Mouse (Mus musculus) small intestine, adult 2 months (tissue): Measurements from ENCODE around the gene Cbx2. TPM values are rescaled to one million over a fixed set of nuclear protein-coding genes. Genes with fewer than 3 reads are reported as not detected.
A peak's percentile ranks its signal among the peaks of the same experiment; 100 is the strongest.

Source experiments
- H3K27ac ChIP-seq: fragments of 200-500 bp; 2 replicates; pipeline ENCODE4 v1.5.1; 2012; ENCODE audit warnings: low read depth, low read length, control low read depth, inconsistent platforms; ENCODE audit not compliant: insufficient read depth
- H3K27me3 ChIP-seq: fragments of 200-500 bp; 2 replicates; pipeline ENCODE4 v1.6.1; 2012; ENCODE audit warnings: mild to moderate bottlenecking, moderate library complexity, low read length, inconsistent platforms; ENCODE audit not compliant: control insufficient read depth, insufficient read depth
- H3K36me3 ChIP-seq: fragments of 200-500 bp; 2 replicates; pipeline ENCODE4 v1.6.1; 2012; ENCODE audit warnings: mild to moderate bottlenecking, low read length, control low read depth, inconsistent platforms; ENCODE audit not compliant: control insufficient read depth, insufficient read depth
- H3K4me1 ChIP-seq: fragments of 200-500 bp; 2 replicates; pipeline ENCODE4 v1.6.1; 2012; ENCODE audit warnings: low read length, inconsistent platforms, mixed read lengths; ENCODE audit not compliant: control insufficient read depth, insufficient read depth, insufficient read length
- H3K4me3 ChIP-seq: fragments of 200-500 bp; 2 replicates; pipeline ENCODE4 v1.5.1; 2012; ENCODE audit warnings: low read depth, mild to moderate bottlenecking, control low read depth, inconsistent platforms, low read length, moderate library complexity
- CTCF ChIP-seq: fragments of 200-500 bp; IDR thresholded peaks from 2 replicates; pipeline ENCODE4 v1.5.1; 2012; ENCODE audit warnings: low read depth, mild to moderate bottlenecking, control low read depth, inconsistent platforms, low read length, moderate library complexity, mixed read lengths; ENCODE audit not compliant: insufficient replicate concordance, insufficient read length; ENCODE audit errors: extremely low read depth
- POLR2A ChIP-seq: fragments of 200-500 bp; IDR thresholded peaks from 2 replicates; pipeline ENCODE4 v1.6.1; 2012; ENCODE audit warnings: low read depth, mild to moderate bottlenecking, control low read depth, inconsistent platforms, low read length, moderate library complexity
- WGBS: fragments of 180-500 bp; shearing (Covaris S2); methylation state at CpG from one replicate; pipeline ENCODE4 v1.1.7; 2018; 5-methylcytosine and 5-hydroxymethylcytosine counted together
- polyA plus RNA-seq: library from polyadenylated mRNA; depleted of rRNA; stranded (reverse); fragments of >200 nt; gene quantifications from 2 replicates; pipeline ENCODE4 v1.2.3, GENCODE M21; 2012

Cbx2 gene
- polyA plus RNA-seq, 1 experiment = 3.1 TPM

GRCm38 (mm10) chr11:119000877-119001276, 21.9 kb upstream of the Cbx2 start:
- no peak for TF ChIP-seq POLR2A
- TF ChIP-seq CTCF = no peak
- Histone ChIP-seq H3K27me3 (peaks cover 10% of the 10 kb centered on the region), H3K4me1 (peaks cover 12% of the 10 kb centered on the region), H3K4me3 (no peak overlapping the region), H3K36me3 (no peaks in the 10 kb centered on the region), H3K27ac (no peak overlapping the region)
- 64% methylated on average over 2 of the region's 2 CpGs for WGBS

DNA sequence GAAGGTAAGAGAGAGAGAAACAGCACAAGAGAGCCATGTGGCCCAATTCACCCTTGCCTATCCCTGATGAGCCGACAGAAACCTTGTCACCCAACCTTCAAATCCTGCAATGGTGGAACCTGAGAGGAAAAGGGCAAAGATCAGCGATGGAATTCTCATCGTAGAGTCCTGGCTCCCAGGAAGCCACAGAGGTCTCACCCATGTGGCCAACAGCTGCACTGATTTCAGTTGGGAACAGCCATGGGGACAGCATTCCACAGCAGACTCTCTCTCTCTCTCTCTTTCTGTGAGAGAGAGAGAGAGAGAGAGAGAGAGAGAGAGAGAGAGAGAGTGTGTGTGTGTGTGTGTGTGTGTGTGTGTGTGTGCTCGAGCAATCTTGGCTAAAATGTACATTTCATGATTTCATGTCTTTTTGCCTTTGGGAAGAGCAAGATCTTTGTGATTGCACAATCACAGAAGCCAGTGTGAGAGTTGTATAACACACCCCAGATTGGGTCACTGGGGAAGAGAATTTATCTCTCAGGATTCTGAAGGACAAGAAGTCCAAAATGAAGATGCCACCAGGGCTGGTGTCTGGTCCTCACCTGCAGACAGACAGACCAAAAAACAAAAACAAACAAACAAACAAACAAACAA, 21.2 kb upstream of the Cbx2 start:
- H3K4me1 ChIP-seq = peaks cover 12% of the 10 kb centered on the region
- no peak overlapping the region for H3K4me3 ChIP-seq
- WGBS = 36% methylated on average over 4 of the region's 4 CpGs

GRCm38 (mm10) chr11:119005547-119006275, 17.1 kb upstream of the Cbx2 start:
- H3K27ac ChIP-seq = no peak overlapping the region
- no peak overlapping the region for H3K4me3 ChIP-seq
- 75% methylated on average over 10 of the region's 10 CpGs for WGBS
- H3K36me3 ChIP-seq = no peaks in the 10 kb centered on the region
- no peaks in the 10 kb centered on the region for H3K27me3 ChIP-seq
- TF ChIP-seq POLR2A (no peak), CTCF (no peak)
- peaks cover 6% of the 10 kb centered on the region; the same call in 1 of the 2 replicates for H3K4me1 ChIP-seq

More for the DNA sequence above, 21.2 kb upstream of the Cbx2 start:
- peaks cover 10% of the 10 kb centered on the region for H3K27me3 ChIP-seq
- TF ChIP-seq POLR2A = no peak
- no peak for TF ChIP-seq CTCF
- H3K36me3 ChIP-seq = no peaks in the 10 kb centered on the region
- no peak overlapping the region for H3K27ac ChIP-seq

GRCm38 (mm10) chr11:119006462-119006861, 16.3 kb upstream of the Cbx2 start:
- 65% methylated on average over 3 of the region's 3 CpGs for WGBS
- Histone ChIP-seq H3K36me3 (no peaks in the 10 kb centered on the region), H3K4me1 (peaks cover 6% of the 10 kb centered on the region; the same call in 1 of the 2 replicates)

DNA sequence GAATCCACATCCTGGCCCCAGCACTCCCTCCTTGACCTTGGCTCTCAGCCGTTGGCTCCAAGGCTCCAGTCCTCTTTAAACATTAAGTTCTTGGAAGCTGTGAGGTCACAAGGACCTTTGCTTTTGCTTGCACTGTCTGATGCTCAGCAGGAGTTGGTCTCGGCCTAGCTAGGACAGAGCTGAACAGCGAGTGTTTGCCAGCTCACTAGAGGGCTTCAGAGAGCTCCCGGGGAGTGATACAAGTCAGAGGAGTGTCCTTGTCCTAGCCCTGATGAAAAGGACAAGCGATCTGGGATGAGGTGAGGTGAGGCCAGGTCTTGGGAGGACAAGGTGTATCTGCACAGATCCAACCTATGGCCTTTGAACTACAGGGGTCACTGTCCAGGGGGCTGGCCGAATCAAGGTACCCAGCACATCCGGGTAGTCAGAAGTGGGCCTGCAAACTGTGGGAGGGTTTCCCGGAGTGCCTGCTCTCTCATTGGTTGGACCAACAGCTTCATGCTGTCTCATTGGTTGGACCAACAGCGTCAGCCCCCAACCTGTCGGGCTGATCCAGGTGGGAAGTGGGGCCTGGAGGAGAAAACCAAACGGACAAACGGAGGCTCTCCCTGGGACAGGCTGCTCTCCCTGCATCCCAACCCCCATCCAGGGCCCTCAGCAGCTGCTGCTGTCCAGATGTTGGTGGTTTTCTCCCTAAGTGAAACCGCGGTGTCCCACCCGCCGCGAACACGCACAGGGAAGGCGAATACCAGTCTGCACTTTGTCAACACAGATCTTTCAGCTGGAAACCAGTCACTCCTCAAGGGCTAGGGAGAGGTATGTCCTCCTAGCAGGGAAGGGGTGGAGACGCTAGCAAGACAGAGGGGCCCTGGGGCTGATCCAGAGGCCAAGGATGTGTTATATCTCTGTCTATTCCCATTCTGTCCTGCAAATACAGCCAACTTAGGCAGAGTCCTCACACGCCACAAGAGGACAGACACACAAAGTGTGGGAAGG, 15.0 kb upstream of the Cbx2 start:
- no peaks in the 10 kb centered on the region for H3K36me3 ChIP-seq
- 18% methylated on average over 21 of the region's 21 CpGs for WGBS
- peaks cover 6% of the 10 kb centered on the region; the same call in 1 of the 2 replicates for H3K4me1 ChIP-seq
- H3K27ac ChIP-seq = no peak overlapping the region; the same call in 1 of the 2 replicates
- H3K27me3 ChIP-seq = no peaks in the 10 kb centered on the region
- no peak for TF ChIP-seq CTCF
- no peak for TF ChIP-seq POLR2A
- peak overlapping the region; percentile 62 for H3K4me3 ChIP-seq

More at GRCm38 (mm10) chr11:119006462-119006861, 16.3 kb upstream of the Cbx2 start:
- no peaks in the 10 kb centered on the region for H3K27me3 ChIP-seq
- 0 out of 2 replicates have a peak, but pooled peaks have one; percentile 21 for TF ChIP-seq CTCF
- TF ChIP-seq POLR2A = no peak
- H3K4me3 ChIP-seq = no peak overlapping the region
- no peak overlapping the region for H3K27ac ChIP-seq

DNA sequence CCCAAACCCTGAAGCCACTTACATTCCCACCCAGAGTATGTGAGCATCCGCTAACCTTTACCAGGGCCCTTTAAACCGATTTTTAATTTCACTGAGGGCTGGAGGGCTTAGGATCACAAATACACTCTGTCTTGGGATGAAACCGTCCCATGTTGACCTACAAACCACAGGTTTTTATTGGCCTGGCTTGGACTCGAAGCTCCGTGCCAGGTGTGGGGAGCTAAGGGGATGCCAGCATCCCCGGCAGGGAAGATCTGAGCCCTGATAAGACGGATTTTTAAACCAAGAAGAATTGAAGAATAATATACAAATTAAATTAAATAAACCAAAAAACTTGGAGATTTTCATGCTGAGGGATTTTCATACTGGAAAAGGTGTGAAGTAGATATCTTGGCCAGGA, 8.3 kb upstream of the Cbx2 start:
- Histone ChIP-seq H3K4me1 (no peaks in the 10 kb centered on the region), H3K4me3 (no peak overlapping the region), H3K27ac (no peak overlapping the region), H3K27me3 (no peaks in the 10 kb centered on the region), H3K36me3 (no peaks in the 10 kb centered on the region)
- WGBS = 62% methylated on average over 7 of the region's 7 CpGs
- TF ChIP-seq CTCF (no peak), POLR2A (no peak)
